Mouse (Mus musculus) embryonic facial prominence, embryonic 15.5 days (tissue): ENCODE measurements around the gene Adamtsl1. TPM values are rescaled to one million over a fixed set of nuclear protein-coding genes. Genes with fewer than 3 reads are reported as not detected.

Experiments
- ATAC-seq: fragments of 200-750 bp; cut with Nextera tagmentation; 2 replicates; pipeline ENCODE4 v1.8.0; 2017; ENCODE audit warnings: low read depth, moderate TSS enrichment; ENCODE audit not compliant: insufficient number of reproducible peaks, low FRiP score, low TSS enrichment
- H3K27ac ChIP-seq: fragments of 300-500 bp; sonication (generic); replicated peaks from 2 replicates; pipeline ENCODE4 v1.5.1; 2015; ENCODE audit warnings: mild to moderate bottlenecking, inconsistent platforms
- H3K27me3 ChIP-seq: fragments of 300-500 bp; sonication (generic); 2 replicates; pipeline ENCODE4 v1.6.1; 2015; ENCODE audit warnings: inconsistent platforms
- H3K36me3 ChIP-seq: fragments of 300-500 bp; sonication (generic); 2 replicates; pipeline ENCODE4 v1.6.1; 2015; ENCODE audit warnings: mild to moderate bottlenecking, inconsistent platforms
- H3K4me1 ChIP-seq: fragments of 300-500 bp; sonication (generic); 2 replicates; pipeline ENCODE4 v1.6.1; 2015; ENCODE audit warnings: inconsistent platforms
- H3K4me2 ChIP-seq: fragments of 300-500 bp; sonication (generic); replicated peaks from 2 replicates; pipeline ENCODE4 v1.6.1; 2015; ENCODE audit warnings: mild to moderate bottlenecking, inconsistent platforms
- H3K4me3 ChIP-seq: fragments of 300-500 bp; sonication (generic); replicated peaks from 2 replicates; pipeline ENCODE4 v1.5.1; 2015; ENCODE audit warnings: mild to moderate bottlenecking, inconsistent platforms
- H3K9ac ChIP-seq: fragments of 300-500 bp; sonication (generic); 2 replicates; pipeline ENCODE4 v1.6.1; 2015; ENCODE audit warnings: inconsistent platforms
- H3K9me3 ChIP-seq: fragments of 300-500 bp; sonication (generic); replicated peaks from 2 replicates; pipeline ENCODE4 v1.6.1; 2016; ENCODE audit warnings: inconsistent platforms
- WGBS: fragments of 180-500 bp; shearing (Covaris S2); methylation state at CpG from one replicate; pipeline ENCODE4 v1.1.7; 2015; 5-methylcytosine and 5-hydroxymethylcytosine counted together
- polyA plus RNA-seq: library from polyadenylated mRNA; unstranded; fragments of >200 nt; fragmentation: Nextera tagmentation; extraction: Ambion mirVana; gene quantifications from 2 replicates; pipeline ENCODE4 v1.2.1, GENCODE M21; 2015

Gene Adamtsl1
- polyA plus RNA-seq, 1 experiment from 2014 or later: 38.0 TPM

GRCm38 (mm10) chr4:86353550-86353949 is 839.6 kb downstream of the Adamtsl1 start:
- H3K27ac ChIP-seq: no peak overlapping the region
- ATAC-seq: no peak
- H3K27me3 ChIP-seq: no peaks in the 10 kb centered on the region
- WGBS: 86% methylated on average over 4 of the region's 4 CpGs
- no peak overlapping the region for H3K4me3 ChIP-seq
- H3K36me3 ChIP-seq: no peaks in the 10 kb centered on the region
- no peak overlapping the region for H3K9ac ChIP-seq
- no peaks in the 10 kb centered on the region for H3K9me3 ChIP-seq
- H3K4me1 ChIP-seq: no peaks in the 10 kb centered on the region
- no peak overlapping the region for H3K4me2 ChIP-seq

GRCm38 (mm10) chr4:86359398-86359797 is 845.4 kb downstream of the Adamtsl1 start:
- WGBS: 68% methylated on average over 5 of the region's 5 CpGs
- H3K36me3 ChIP-seq: no peaks in the 10 kb centered on the region
- H3K27ac ChIP-seq: no peak overlapping the region
- H3K9ac ChIP-seq: no peak overlapping the region
- no peak for ATAC-seq
- H3K4me1 ChIP-seq: no peaks in the 10 kb centered on the region
- no peaks in the 10 kb centered on the region for H3K27me3 ChIP-seq
- H3K4me3 ChIP-seq: no peak overlapping the region
- H3K4me2 ChIP-seq: no peak overlapping the region
- no peaks in the 10 kb centered on the region for H3K9me3 ChIP-seq

DNA sequence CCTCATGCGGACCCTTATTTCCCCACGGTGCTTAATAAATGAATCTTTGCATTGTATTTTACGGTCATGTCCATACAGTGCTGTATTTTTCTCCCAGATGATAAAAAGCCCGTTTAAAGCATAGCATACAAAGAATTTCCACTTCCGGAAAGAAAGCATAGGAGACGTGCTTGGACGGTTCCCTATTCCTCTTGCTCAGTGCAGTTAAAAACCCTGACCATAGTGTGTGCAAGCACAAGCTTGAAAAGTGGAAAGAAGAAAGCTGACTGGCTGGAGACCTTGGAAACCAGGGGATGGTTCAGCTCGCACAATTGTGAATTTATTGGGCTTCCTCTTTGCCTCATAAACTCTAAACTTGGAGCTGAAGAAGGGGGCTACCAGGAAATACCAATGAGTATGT is 855.1 kb downstream of the Adamtsl1 start:
- Histone ChIP-seq H3K9me3 (no peaks in the 10 kb centered on the region), H3K9ac (no peak overlapping the region), H3K36me3 (no peaks in the 10 kb centered on the region), H3K27me3 (no peaks in the 10 kb centered on the region), H3K4me2 (no peak overlapping the region), H3K27ac (no peak overlapping the region), H3K4me1 (no peaks in the 10 kb centered on the region), H3K4me3 (no peak overlapping the region)
- WGBS: 60% methylated on average over 8 of the region's 8 CpGs
- ATAC-seq: no peak

DNA sequence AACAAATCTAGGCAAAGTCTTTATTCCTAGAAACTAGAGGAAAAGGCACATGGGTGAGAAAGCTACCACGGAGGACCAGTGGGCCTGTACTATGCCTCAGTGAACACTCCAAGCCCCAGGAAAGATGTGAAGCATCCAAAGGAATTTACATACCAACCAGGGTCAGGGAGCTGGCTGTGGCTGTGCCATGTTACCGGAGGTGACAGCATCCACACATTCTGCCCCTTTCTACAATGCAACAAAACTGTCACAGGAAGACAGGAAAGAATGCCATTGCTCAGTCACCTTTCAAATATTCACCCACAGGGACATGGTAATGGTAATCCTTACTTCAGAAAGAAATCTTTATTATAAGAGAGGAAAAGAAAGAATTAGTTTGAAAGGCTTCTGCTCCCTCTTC is 859.2 kb downstream of the Adamtsl1 start:
- ATAC-seq: no peak
- Histone ChIP-seq H3K9me3 (no peaks in the 10 kb centered on the region), H3K4me1 (no peaks in the 10 kb centered on the region), H3K4me2 (no peak overlapping the region), H3K27me3 (no peaks in the 10 kb centered on the region), H3K36me3 (0 out of 2 replicates have a peak, but pooled peaks cover 4% of the 10 kb centered on the region), H3K27ac (no peak overlapping the region), H3K4me3 (no peak overlapping the region), H3K9ac (no peak overlapping the region)
- WGBS: 72% methylated on average over 2 of the region's 2 CpGs

DNA sequence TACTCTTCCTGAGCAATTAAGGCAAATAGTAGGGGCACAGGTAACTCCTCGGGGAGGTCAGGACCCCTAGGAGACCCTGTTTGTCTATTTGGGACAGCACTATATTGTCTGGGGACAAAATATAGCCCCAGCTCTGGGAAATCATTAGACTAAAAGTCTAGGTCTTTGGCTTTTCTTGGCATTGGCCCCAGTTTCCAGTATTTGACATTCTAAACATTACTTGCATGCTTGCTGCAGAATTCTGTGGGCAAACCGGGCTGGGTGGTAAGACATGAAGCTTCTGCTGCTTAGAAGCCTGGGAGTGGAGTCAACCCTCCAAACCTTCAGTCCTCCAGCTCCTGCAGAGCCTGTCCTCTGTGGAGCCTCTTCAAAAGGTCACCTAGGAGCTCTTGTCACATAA is 869.2 kb downstream of the Adamtsl1 start:
- Histone ChIP-seq H3K4me1 (0 out of 2 replicates have a peak, but pooled peaks cover 4% of the 10 kb centered on the region), H3K9ac (no peak overlapping the region), H3K4me3 (no peak overlapping the region), H3K4me2 (no peak overlapping the region), H3K9me3 (no peaks in the 10 kb centered on the region), H3K27me3 (no peaks in the 10 kb centered on the region), H3K36me3 (no peaks in the 10 kb centered on the region), H3K27ac (no peak overlapping the region)
- 53% methylated on average over 2 of the region's 2 CpGs for WGBS
- no peak for ATAC-seq

DNA sequence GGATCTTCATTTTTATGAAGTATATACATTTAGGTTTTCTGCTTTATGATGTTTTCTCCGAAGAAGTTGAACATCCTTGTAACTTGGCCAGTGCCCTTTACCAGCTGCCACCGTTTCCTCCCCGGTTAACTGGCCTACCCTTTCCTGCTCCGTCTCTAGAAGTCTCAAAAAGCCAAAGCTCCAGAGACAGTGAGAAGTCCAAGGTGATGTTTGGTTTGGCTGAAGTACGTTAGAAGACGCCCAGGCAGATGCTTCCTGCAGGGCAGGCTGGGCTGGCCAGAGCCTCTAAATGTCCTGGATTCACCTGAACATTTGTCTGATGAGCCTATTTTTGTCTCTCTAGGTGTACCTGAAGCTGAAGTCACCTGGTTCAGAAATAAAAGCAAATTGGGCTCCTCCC is 871.1 kb downstream of the Adamtsl1 start:
- 84% methylated on average over 6 of the region's 6 CpGs for WGBS
- Histone ChIP-seq H3K36me3 (no peaks in the 10 kb centered on the region), H3K4me1 (0 out of 2 replicates have a peak, but pooled peaks cover 4% of the 10 kb centered on the region), H3K9ac (no peak overlapping the region), H3K27ac (no peak overlapping the region), H3K4me2 (no peak overlapping the region), H3K27me3 (no peaks in the 10 kb centered on the region), H3K4me3 (no peak overlapping the region), H3K9me3 (no peaks in the 10 kb centered on the region)
- no peak for ATAC-seq

DNA sequence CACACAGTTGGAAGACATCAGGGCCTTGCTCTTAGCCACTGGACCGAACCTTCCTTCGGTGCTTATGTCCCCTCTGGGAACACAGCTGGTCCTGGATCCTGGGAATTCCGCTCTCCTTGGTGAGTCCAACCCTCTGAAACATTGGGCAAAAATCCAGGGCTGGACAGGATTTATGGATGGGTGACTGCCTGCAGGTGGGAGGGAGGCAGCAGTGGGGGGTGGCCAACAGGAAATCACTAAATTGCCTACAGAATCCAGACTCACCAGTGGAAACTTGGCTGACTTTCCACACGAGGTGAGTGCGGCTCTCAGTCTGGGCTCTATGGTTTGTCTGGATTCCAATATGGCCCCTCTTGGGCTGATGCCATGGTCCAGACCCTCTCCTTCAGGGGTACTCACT is 874.5 kb downstream of the Adamtsl1 start:
- WGBS: 72% methylated on average over 5 of the region's 5 CpGs
- no peak overlapping the region for H3K27ac ChIP-seq
- no peak overlapping the region for H3K4me2 ChIP-seq
- H3K27me3 ChIP-seq: no peaks in the 10 kb centered on the region
- ATAC-seq: no peak
- H3K9ac ChIP-seq: no peak overlapping the region
- no peaks in the 10 kb centered on the region for H3K4me1 ChIP-seq
- no peaks in the 10 kb centered on the region for H3K36me3 ChIP-seq
- no peaks in the 10 kb centered on the region for H3K9me3 ChIP-seq
- no peak overlapping the region for H3K4me3 ChIP-seq

DNA sequence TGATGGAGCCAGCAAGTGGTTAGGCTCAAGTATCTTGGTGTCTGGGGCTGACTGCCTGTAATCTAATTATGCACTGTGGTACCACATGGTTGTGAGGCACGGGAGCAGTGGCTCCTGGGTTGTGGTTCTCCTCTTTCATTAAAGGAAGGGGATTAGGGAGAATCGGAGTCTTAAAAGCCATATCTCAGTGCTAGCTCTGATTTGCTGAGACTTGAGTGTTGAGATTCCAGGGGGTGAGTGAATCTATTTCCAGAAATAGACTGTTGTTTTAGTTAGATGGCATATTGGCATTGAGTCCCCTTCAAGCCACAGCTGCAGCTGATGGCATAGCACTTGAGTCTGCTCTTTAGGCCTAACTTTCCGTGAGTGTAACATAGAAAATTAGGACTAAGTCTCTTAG is 877.2 kb downstream of the Adamtsl1 start:
- Histone ChIP-seq H3K27ac (no peak overlapping the region), H3K27me3 (no peaks in the 10 kb centered on the region), H3K9me3 (no peaks in the 10 kb centered on the region), H3K4me2 (no peak overlapping the region), H3K9ac (no peak overlapping the region), H3K4me1 (no peaks in the 10 kb centered on the region), H3K4me3 (no peak overlapping the region), H3K36me3 (no peaks in the 10 kb centered on the region)
- ATAC-seq: no peak
- WGBS: 37% methylated on average over 3 of the region's 3 CpGs

GRCm38 (mm10) chr4:86395636-86396035 is 881.7 kb downstream of the Adamtsl1 start:
- Histone ChIP-seq H3K4me1 (no peaks in the 10 kb centered on the region), H3K4me2 (no peak overlapping the region), H3K36me3 (no peaks in the 10 kb centered on the region), H3K27ac (no peak overlapping the region), H3K27me3 (no peaks in the 10 kb centered on the region), H3K9ac (no peak overlapping the region), H3K9me3 (no peaks in the 10 kb centered on the region), H3K4me3 (no peak overlapping the region)
- 68% methylated on average over 6 of the region's 6 CpGs for WGBS
- no peak for ATAC-seq

DNA sequence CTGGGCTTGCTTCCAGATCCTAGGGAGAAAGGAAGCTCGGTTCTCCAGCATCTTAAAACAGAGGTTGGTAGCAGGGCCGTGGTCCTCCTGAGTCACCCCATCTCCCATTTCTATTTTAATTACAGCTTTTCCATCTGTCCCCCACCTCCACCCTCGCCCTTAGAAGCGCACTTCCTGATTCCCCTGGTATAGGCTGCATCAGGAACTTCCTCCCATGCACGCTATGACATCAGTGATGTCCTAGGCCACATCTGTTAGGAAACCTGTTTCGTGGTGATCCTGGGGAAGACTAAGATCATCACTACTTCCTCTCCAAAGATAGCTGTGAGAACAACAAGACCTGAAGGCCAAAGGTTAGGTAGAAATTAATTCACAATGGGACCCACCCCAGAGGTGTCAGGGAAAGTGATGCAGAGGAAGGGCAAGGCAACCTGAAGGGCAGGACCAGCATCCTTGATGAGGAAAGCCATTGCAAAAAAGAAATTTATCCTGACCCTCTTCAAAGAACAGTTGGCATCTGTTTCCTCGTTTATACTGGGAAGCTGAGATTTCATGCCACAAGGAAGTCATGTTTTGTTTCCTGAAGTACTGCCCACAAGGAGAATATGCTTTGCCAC is 882.8 kb downstream of the Adamtsl1 start:
- no peak overlapping the region for H3K27ac ChIP-seq
- no peaks in the 10 kb centered on the region for H3K27me3 ChIP-seq
- no peak overlapping the region for H3K9ac ChIP-seq
- ATAC-seq: no peak
- H3K36me3 ChIP-seq: no peaks in the 10 kb centered on the region
- WGBS: 75% methylated on average over 7 of the region's 7 CpGs
- no peaks in the 10 kb centered on the region for H3K9me3 ChIP-seq
- no peaks in the 10 kb centered on the region for H3K4me1 ChIP-seq
- H3K4me3 ChIP-seq: no peak overlapping the region
- H3K4me2 ChIP-seq: no peak overlapping the region

DNA sequence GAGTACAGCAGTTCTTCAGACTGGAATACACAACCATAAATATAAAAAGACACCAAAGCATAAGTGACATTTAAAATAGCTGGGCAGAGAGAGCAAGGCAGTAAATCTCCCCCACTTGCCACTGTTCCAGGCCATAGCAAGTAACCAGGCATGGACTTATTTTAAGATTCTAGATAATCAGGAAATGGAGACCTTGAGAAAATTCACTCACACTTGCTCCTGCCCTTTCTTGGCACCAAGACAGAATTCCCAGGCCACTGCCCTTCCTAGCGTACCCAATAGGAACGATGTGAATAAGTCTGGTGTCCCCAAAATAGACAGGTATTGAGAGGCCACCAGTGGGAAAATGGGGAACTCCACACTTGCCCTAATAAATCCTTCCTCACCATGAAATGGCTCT is 883.5 kb downstream of the Adamtsl1 start:
- no peaks in the 10 kb centered on the region for H3K9me3 ChIP-seq
- no peak overlapping the region for H3K9ac ChIP-seq
- no peaks in the 10 kb centered on the region for H3K36me3 ChIP-seq
- WGBS: 76% methylated on average over 2 of the region's 2 CpGs
- no peaks in the 10 kb centered on the region for H3K4me1 ChIP-seq
- H3K27me3 ChIP-seq: no peaks in the 10 kb centered on the region
- H3K27ac ChIP-seq: no peak overlapping the region
- no peak overlapping the region for H3K4me3 ChIP-seq
- no peak for ATAC-seq
- no peak overlapping the region for H3K4me2 ChIP-seq

- Histone ChIP-seq H3K9ac (no peak overlapping the region), H3K4me2 (no peak overlapping the region), H3K27me3 (no peaks in the 10 kb centered on the region), H3K4me3 (no peak overlapping the region), H3K9me3 (no peaks in the 10 kb centered on the region), H3K27ac (no peak overlapping the region), H3K36me3 (no peaks in the 10 kb centered on the region), H3K4me1 (peaks cover under 1% of the 10 kb centered on the region)
- no peak for ATAC-seq
- 60% methylated on average over 3 of the region's 3 CpGs for WGBS
Measured at GRCm38 (mm10) chr4:86401116-86401515, 887.1 kb downstream of the Adamtsl1 start.
